9 mouse cellular contexts compared by ENCODE assay signal in the genomic region with DNA sequence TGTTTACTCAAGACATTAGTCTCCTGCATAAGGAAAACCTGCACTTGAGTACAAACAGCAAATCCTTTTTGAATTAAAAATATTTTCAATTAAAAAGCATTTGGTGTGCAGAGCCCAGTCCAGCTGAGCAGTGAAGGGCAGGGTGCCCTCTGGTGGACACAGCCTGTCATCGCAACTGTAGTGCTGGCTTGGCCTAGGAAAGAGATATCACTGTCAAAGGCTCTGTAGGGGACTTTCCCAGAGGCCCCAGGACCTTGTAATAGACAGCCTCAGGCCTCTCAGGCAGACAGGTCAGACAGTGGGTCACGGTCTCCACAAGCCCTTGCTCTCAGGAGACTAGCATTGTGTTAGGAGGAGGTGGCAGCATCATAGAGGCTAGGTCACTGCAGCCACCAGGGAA.
DNase-seq lines count a peak whose midpoint lies in the region; ATAC-seq lines count a peak whose summit lies in the region.
"Had no signal": no experiment of that assay in that cellular context is flagged by ENCODE, and none has a peak within 500 bp of the region (broad histone marks: within the 10 kb centered on the region; RNA-seq: fewer than 3 reads in every experiment).

No protein-coding gene starts in this region.

- no peaks in the 10 kb centered on the region for H3K9me3 ChIP-seq in forebrain, embryonic 14.5 days (replicated peaks; ENCODE audit: control insufficient read depth, low read length)
- no peaks in the 10 kb centered on the region for H3K9me3 ChIP-seq in neural tube, embryonic 14.5 days (ENCODE audit: control insufficient read depth, low read length)
- H3K9me3 ChIP-seq: heart, embryonic 13.5 days had no signal

- H3K4me2 ChIP-seq in forebrain, embryonic 14.5 days (ENCODE audit: low read length), result no peak overlapping the region
- H3K4me2 ChIP-seq in neural tube, embryonic 14.5 days (ENCODE audit: low read depth, low read length), result no peak overlapping the region
- H3K4me2 ChIP-seq: heart, embryonic 13.5 days had no signal

- 10% methylated on average over 2 of the region's 2 CpGs for WGBS in forebrain, embryonic 14.5 days
- 2% methylated on average over 2 of the region's 2 CpGs for WGBS in neural tube, embryonic 14.5 days

- H3K27me3 ChIP-seq in forebrain, embryonic 14.5 days (replicated peaks; ENCODE audit: control insufficient read depth, insufficient read depth, low read length), result no peaks in the 10 kb centered on the region
- H3K27me3 ChIP-seq in neural tube, embryonic 14.5 days (ENCODE audit: control insufficient read depth, insufficient read depth, low read length), result no peaks in the 10 kb centered on the region
- H3K27me3 ChIP-seq: heart, embryonic 13.5 days had no signal

- H3K4me1 ChIP-seq in forebrain, embryonic 14.5 days (ENCODE audit: control insufficient read depth, insufficient read depth, low read length), result no peaks in the 10 kb centered on the region
- H3K4me1 ChIP-seq in neural tube, embryonic 14.5 days (ENCODE audit: control insufficient read depth, insufficient read depth, low read length), result peaks cover 2% of the 10 kb centered on the region; the same call in 1 of the 2 replicates
- H3K4me1 ChIP-seq: heart, embryonic 13.5 days had no signal

- peaks cover 34% of the 10 kb centered on the region for H3K36me3 ChIP-seq in forebrain, embryonic 14.5 days (ENCODE audit: control insufficient read depth, insufficient read depth, low read length)
- H3K36me3 ChIP-seq in neural tube, embryonic 14.5 days (ENCODE audit: control insufficient read depth, insufficient read depth, low read length), result peaks cover 7% of the 10 kb centered on the region; the same call in 1 of the 2 replicates

- DNase-seq in urinary bladder, postnatal 14 days (ENCODE audit: low spot score), result peak; percentile 65
- no peak for DNase-seq in urinary bladder, postnatal 10 days (ENCODE audit: low spot score)
- DNase-seq in c-Kit-positive CD71-positive TER-119-positive erythroid progenitor cells, embryonic 14.5 days (ENCODE audit: low spot score), result peak; percentile 57
- peak; percentile 79 for DNase-seq in forebrain, embryonic 14.5 days (ENCODE audit: low spot score)
- peak; percentile 24 to 69 for DNase-seq in kidney, adult 8-10 months
- peak; percentile 35 to 54 for DNase-seq in lung, adult 18-20 months
- peak; percentile 32 to 71 for DNase-seq in thymus, postnatal 10 days (ENCODE audit: low spot score in 2 of 2)

- no peak overlapping the region for H3K4me3 ChIP-seq in forebrain, embryonic 14.5 days (ENCODE audit: low read depth, low read length)
- H3K4me3 ChIP-seq in neural tube, embryonic 14.5 days (ENCODE audit: low read depth, low read length), result no peak overlapping the region
- H3K4me3 ChIP-seq: heart, embryonic 13.5 days had no signal

- H3K27ac ChIP-seq in forebrain, embryonic 14.5 days (ENCODE audit: low read depth, low read length), result no peak overlapping the region
- H3K27ac ChIP-seq in neural tube, embryonic 14.5 days (ENCODE audit: low read depth, low read length), result no peak overlapping the region
- H3K27ac ChIP-seq: heart, embryonic 13.5 days had no signal

- ATAC-seq in forebrain, embryonic 14.5 days, result peak; percentile 30; the same call in 1 of the 2 replicates
- ATAC-seq in neural tube, embryonic 14.5 days (ENCODE audit: low read depth), result 0 out of 2 replicates have a peak, but pooled peaks have one; percentile 28

- H3K9ac ChIP-seq in forebrain, embryonic 14.5 days (ENCODE audit: low read length), result no peak overlapping the region
- no peak overlapping the region for H3K9ac ChIP-seq in neural tube, embryonic 14.5 days (replicated peaks; ENCODE audit: low read depth, low read length)
- H3K9ac ChIP-seq: heart, embryonic 13.5 days had no signal
